Mouse (Mus musculus) liver, embryonic 14.5 days (tissue): ENCODE measurements at regions not wholly inside any gene's neighbourhood (a gene's known extent, or its start where the extent isn't known, plus 50 kb on each side); places are given as distances from the start of the nearest gene placed in this dataset.

Experiments
- ATAC-seq: fragments of 200-750 bp; cut with Nextera tagmentation; 2 replicates; pipeline ENCODE4 v1.8.0; 2017; ENCODE audit warnings: moderate number of reproducible peaks, mild to moderate bottlenecking, moderate library complexity; ENCODE audit not compliant: insufficient read depth
- DNase-seq, 3 experiments: peaks; one replicate each; pipeline ENCODE4 v3.0.0-alpha.2; 2012 to 2013; ENCODE audit warnings: low read depth in 3 of 3, low spot score in 3 of 3
- H3K27ac ChIP-seq: fragments of 300-500 bp; sonication (generic); 2 replicates; pipeline ENCODE4 v1.5.1; 2014; ENCODE audit warnings: moderate library complexity, mild to moderate bottlenecking, control low read depth, inconsistent platforms
- H3K27me3 ChIP-seq: fragments of 300-500 bp; sonication (generic); 2 replicates; pipeline ENCODE4 v1.6.1; 2014; ENCODE audit warnings: mild to moderate bottlenecking, low read length, moderate library complexity; ENCODE audit not compliant: control insufficient read depth, insufficient read depth
- H3K36me3 ChIP-seq: fragments of 300-500 bp; sonication (generic); replicated peaks from 2 replicates; pipeline ENCODE4 v1.6.1; 2014; ENCODE audit warnings: low read depth; ENCODE audit not compliant: control insufficient read depth, insufficient read depth
- H3K4me1 ChIP-seq, 2 experiments: fragments of 200-500 bp in 1 of 2; fragments of 300-500 bp in 1 of 2; sonication (generic) in 1 of 2; replicated peaks; 2 replicates each; pipeline ENCODE4 v1.6.1; 2012 to 2014; ENCODE audit warnings: antibody characterized with exemption in 1 of 2, inconsistent platforms in 1 of 2, low read length in 1 of 2; ENCODE audit not compliant: control insufficient read depth in 2 of 2, insufficient read depth in 2 of 2
- H3K4me2 ChIP-seq: fragments of 300-500 bp; sonication (generic); 2 replicates; pipeline ENCODE4 v1.6.1; 2014; ENCODE audit warnings: low read depth, mild to moderate bottlenecking, control low read depth, moderate library complexity
- H3K4me3 ChIP-seq, 2 experiments: fragments of 200-500 bp in 1 of 2; fragments of 300-500 bp in 1 of 2; sonication (generic) in 1 of 2; 2 replicates each; pipeline ENCODE4 v1.5.1; 2012 to 2014; ENCODE audit warnings: low read depth in 2 of 2, low read length in 2 of 2, mild to moderate bottlenecking in 2 of 2, control low read depth in 1 of 2, inconsistent platforms in 1 of 2, moderate library complexity in 1 of 2; ENCODE audit not compliant: insufficient read depth in 1 of 2
- H3K9ac ChIP-seq: fragments of 300-500 bp; sonication (generic); replicated peaks from 2 replicates; pipeline ENCODE4 v1.6.1; 2014; ENCODE audit warnings: mild to moderate bottlenecking, control low read depth, moderate library complexity
- H3K9me3 ChIP-seq: fragments of 300-500 bp; sonication (generic); 2 replicates; pipeline ENCODE4 v1.6.1; 2016; ENCODE audit warnings: low read length, mixed read lengths; ENCODE audit not compliant: control insufficient read depth
- CTCF ChIP-seq: IDR thresholded peaks from 2 replicates; pipeline ENCODE4 v1.5.1; 2016; ENCODE audit warnings: antibody characterized with exemption, low read depth, control low read depth
- EP300 ChIP-seq: IDR thresholded peaks from 2 replicates; pipeline ENCODE4 v1.6.1; 2016; ENCODE audit warnings: antibody characterized with exemption, low read depth
- WGBS: fragments of 180-500 bp; shearing (Covaris S2); extraction: QIAGEN DNeasy Blood & Tissue Kit; methylation state at CpG from one replicate; pipeline ENCODE4 v1.1.7; 2014; ENCODE audit not compliant: insufficient replicate concordance; 5-methylcytosine and 5-hydroxymethylcytosine counted together

DNA sequence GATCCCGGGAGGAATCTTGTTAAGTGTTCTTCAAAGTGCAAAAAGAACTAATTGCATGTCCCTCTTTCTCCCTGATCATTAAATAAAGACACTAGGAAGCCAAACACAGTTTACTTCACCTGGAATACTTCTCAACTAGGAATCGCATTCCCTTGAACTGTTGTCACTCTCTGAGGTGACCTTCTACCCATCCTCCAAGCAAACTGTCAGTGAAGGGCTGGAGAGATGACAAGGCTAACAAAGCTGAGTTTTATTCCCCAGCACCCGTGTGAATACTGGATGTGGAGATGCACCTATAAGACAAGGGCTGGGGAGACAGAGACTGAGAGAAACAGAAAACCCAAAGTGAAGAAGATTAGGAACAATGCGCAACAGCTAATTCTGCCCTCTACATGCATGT is 101.7 kb upstream of the Slc44a1 start:
- no peak overlapping the region for H3K9ac ChIP-seq
- WGBS = 57% methylated on average over 4 of the region's 4 CpGs
- H3K4me1 ChIP-seq = 0 out of 4 replicates have a peak, but pooled peaks cover 0 to 2% of the 10 kb centered on the region in 2 experiments
- H3K36me3 ChIP-seq = no peaks in the 10 kb centered on the region
- H3K9me3 ChIP-seq = peaks cover 2% of the 10 kb centered on the region; the same call in 1 of the 2 replicates
- H3K4me2 ChIP-seq = no peak overlapping the region
- ATAC-seq (no peak), DNase-seq (no peak)
- TF ChIP-seq EP300 (no peak), CTCF (no peak)
- no peaks in the 10 kb centered on the region for H3K27me3 ChIP-seq
- no peak overlapping the region for H3K27ac ChIP-seq
- no peak overlapping the region for H3K4me3 ChIP-seq

DNA sequence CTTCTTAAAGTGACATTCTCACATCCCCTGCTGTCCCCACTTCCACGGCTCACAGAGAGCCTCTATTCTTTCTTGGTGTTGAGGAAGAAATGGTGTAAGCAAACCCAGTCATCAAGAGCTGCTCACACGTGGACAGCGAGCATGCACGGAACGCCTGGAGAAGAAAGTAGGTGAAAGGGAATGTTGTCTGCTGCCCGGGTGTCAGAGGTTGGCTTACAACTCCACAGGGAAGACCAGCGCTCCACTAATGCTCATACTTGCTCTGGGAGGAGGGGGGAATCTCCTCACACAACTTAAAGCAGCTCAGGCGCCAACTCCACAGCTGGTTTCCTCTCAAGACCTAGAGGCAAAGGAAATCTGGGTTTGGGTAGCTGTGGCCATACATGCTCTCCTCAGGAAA is 102.4 kb upstream of the Slc44a1 start:
- Histone ChIP-seq H3K36me3 (no peaks in the 10 kb centered on the region), H3K9me3 (peaks cover 2% of the 10 kb centered on the region; the same call in 1 of the 2 replicates), H3K4me1 (0 out of 4 replicates have a peak, but pooled peaks cover 0 to 2% of the 10 kb centered on the region in 2 experiments), H3K27ac (no peak overlapping the region), H3K9ac (no peak overlapping the region), H3K4me3 (no peak overlapping the region), H3K4me2 (no peak overlapping the region), H3K27me3 (no peaks in the 10 kb centered on the region)
- DNase-seq (no peak), ATAC-seq (no peak)
- 46% methylated on average over 8 of the region's 8 CpGs for WGBS
- TF ChIP-seq CTCF (no peak), EP300 (no peak)

DNA sequence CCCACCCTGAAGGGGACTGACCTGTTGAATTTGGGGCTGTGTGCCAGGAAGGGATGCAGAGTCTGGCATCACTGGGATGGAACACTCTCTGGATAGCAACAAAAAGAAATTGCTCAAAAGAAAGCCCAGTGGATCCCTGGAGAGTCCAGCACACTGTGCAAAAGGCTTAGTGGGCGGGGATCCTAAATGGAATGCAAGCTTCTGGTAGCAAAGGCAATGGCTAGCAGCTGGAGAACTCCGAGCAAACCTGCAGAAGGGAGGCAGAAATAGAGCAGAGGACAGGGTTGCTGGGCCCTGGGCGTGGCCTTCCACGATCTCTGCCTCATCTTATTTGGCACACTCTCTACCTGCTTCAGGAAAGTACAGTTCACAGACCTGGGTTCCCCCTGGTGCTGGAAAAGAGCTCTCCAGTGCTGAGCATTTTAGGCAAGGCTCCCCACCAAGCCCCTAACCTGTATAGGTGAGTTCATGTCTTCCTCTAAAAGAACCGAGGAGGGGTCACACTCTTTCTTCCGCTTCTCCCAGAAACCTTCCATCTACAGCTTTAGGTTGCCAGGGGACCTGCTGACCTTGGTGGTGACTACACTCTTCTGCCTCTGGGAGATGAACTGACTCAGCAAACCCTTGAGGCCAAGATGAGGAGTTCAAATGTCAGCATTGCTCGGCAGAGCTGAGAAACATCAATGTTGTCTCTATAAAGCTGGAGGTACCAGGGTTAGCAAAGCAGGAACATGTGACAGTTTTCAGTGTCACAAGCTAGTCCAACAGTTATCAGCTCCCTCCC is 112.6 kb upstream of the Slc44a1 start:
- Histone ChIP-seq H3K4me2 (no peak overlapping the region), H3K4me1 (peaks cover 0 to 1% of the 10 kb centered on the region in 2 experiments; a peak in 2 of 4 replicates), H3K9ac (no peak overlapping the region), H3K36me3 (no peaks in the 10 kb centered on the region), H3K27ac (no peak overlapping the region), H3K4me3 (no peak overlapping the region), H3K9me3 (no peaks in the 10 kb centered on the region), H3K27me3 (no peaks in the 10 kb centered on the region)
- WGBS = 54% methylated on average over 7 of the region's 7 CpGs
- DNase-seq = no peak
- TF ChIP-seq CTCF (no peak), EP300 (no peak)
- no peak for ATAC-seq

DNA sequence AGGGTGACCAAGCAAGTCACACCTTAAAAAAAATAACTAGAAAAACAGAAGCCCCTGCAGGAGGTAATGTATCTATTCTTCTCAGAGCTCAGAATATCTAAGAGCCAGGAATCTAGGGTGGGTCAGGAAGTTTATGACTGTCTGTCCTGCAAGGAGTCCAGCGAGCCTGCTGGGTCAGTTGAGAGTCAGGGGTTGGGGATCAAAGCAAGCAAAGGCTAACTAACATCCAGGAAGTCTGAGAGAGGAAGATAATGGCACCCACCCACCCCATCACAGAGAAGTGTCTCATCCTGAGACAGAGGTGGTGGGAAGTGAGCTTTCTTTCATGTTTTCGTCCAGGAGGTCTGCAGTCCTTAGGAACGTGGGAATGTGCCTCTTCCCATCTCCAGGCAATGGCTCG is 116.4 kb upstream of the Slc44a1 start:
- H3K4me3 ChIP-seq = no peak overlapping the region
- no peak for DNase-seq
- peaks cover 8 to 13% of the 10 kb centered on the region in 2 experiments for H3K4me1 ChIP-seq
- 20% methylated on average over 4 of the region's 4 CpGs for WGBS
- no peaks in the 10 kb centered on the region for H3K9me3 ChIP-seq
- no peak for TF ChIP-seq EP300
- TF ChIP-seq CTCF = no peak
- H3K9ac ChIP-seq = no peak overlapping the region
- no peaks in the 10 kb centered on the region for H3K36me3 ChIP-seq
- H3K27me3 ChIP-seq = no peaks in the 10 kb centered on the region
- H3K27ac ChIP-seq = no peak overlapping the region
- ATAC-seq = no peak
- no peak overlapping the region for H3K4me2 ChIP-seq

DNA sequence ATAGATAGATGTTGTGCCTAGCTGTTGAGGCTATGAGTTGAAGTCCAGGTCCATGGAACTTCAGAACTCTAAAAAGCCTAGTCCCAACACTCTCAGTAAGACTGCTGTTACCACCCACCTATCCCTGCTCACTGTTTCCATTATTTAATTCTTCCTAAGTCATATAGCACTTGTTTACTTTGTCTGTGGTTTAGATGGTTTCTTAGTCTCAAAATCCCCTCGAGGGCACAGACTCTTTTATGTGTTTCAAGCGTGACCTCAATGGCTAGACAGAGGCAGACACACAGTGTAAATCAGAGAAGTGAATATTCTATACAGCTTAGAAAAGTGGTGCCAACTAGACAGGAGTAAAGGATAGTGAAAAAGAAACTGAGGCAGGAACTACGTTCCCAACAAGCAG is 117.0 kb upstream of the Slc44a1 start:
- ATAC-seq = no peak
- DNase-seq = no peak
- Histone ChIP-seq H3K4me3 (no peak overlapping the region), H3K9ac (no peak overlapping the region), H3K9me3 (no peaks in the 10 kb centered on the region), H3K27me3 (no peaks in the 10 kb centered on the region), H3K4me1 (peaks cover 8 to 13% of the 10 kb centered on the region in 2 experiments), H3K36me3 (no peaks in the 10 kb centered on the region), H3K4me2 (no peak overlapping the region), H3K27ac (no peak overlapping the region)
- TF ChIP-seq EP300 (no peak), CTCF (no peak)
- 49% methylated on average over 3 of the region's 3 CpGs for WGBS
